Mouse (Mus musculus) G1E (cell line): ENCODE data around the gene Atp6v0a1. TPM values are rescaled to one million over a fixed set of nuclear protein-coding genes. Genes with fewer than 3 reads are reported as not detected.

Experiments
- ATAC-seq: 2 replicates; pipeline ENCODE4 v1.8.0; 2016; ENCODE audit warnings: mild to moderate bottlenecking; ENCODE audit not compliant: insufficient number of reproducible peaks, poor library complexity, low FRiP score, severe bottlenecking; ENCODE audit errors: extremely low read depth
- DNase-seq: peaks from one replicate; pipeline ENCODE4 v3.0.0; 2012; ENCODE audit warnings: low spot score
- H3K27me3 ChIP-seq: 2 replicates; pipeline ENCODE4 v1.6.1; 2012; ENCODE audit warnings: mild to moderate bottlenecking, low read length, inconsistent platforms; ENCODE audit not compliant: insufficient read depth
- H3K36me3 ChIP-seq: replicated peaks from 2 replicates; pipeline ENCODE3; 2012; ENCODE audit warnings: mild to moderate bottlenecking, inconsistent platforms
- H3K4me1 ChIP-seq: 2 replicates; pipeline ENCODE4 v1.6.1; 2012; ENCODE audit warnings: low read depth, low read length, inconsistent platforms, mixed read lengths; ENCODE audit not compliant: insufficient read depth
- H3K4me3 ChIP-seq: 2 replicates; pipeline ENCODE4 v1.5.1; 2012; ENCODE audit warnings: low read depth, mild to moderate bottlenecking, inconsistent platforms, low read length, moderate library complexity, mixed read lengths
- H3K9me3 ChIP-seq: replicated peaks from 2 replicates; pipeline ENCODE4 v1.6.1; 2012; ENCODE audit warnings: inconsistent platforms
- CTCF ChIP-seq: IDR thresholded peaks from 2 replicates; pipeline ENCODE4 v1.5.1; 2012; ENCODE audit warnings: low read depth, low read length, inconsistent platforms, mixed read lengths
- GATA1 ChIP-seq: IDR thresholded peaks from 2 replicates; pipeline ENCODE4 v1.6.1; 2012; ENCODE audit warnings: borderline replicate concordance, low read length, inconsistent platforms, mixed read lengths
- GATA2 ChIP-seq: IDR thresholded peaks from 2 replicates; pipeline ENCODE4 v1.6.1; 2012; ENCODE audit warnings: low read depth, low read length, inconsistent platforms, borderline replicate concordance
- POLR2AphosphoS5 ChIP-seq: IDR thresholded peaks from 2 replicates; pipeline ENCODE4 v1.6.1; 2012; ENCODE audit warnings: low read depth, low read length, inconsistent platforms; ENCODE audit not compliant: insufficient replicate concordance
- TAL1 ChIP-seq: conservative IDR thresholded peaks from 2 replicates; pipeline ENCODE4 v1.6.1; 2012; ENCODE audit warnings: low read depth, low read length, inconsistent platforms, mixed read lengths
- polyA plus RNA-seq: library from polyadenylated mRNA; stranded (reverse); fragments of >175 nt; gene quantifications from 2 replicates; pipeline ENCODE4 v1.2.3, GENCODE M21; 2012
- total RNA-seq, 2 experiments: library from RNA; stranded (forward) in 1 of 2; stranded (reverse) in 1 of 2; fragments of 200-1000 nt in 1 of 2; fragments of >200 nt in 1 of 2; fragmentation: Nextera tagmentation in 1 of 2; gene quantifications; 2 replicates each; pipeline ENCODE4 v1.2.3; 2014 to 2017

The Atp6v0a1 gene
- total and polyA plus RNA-seq, 3 experiments, result 26.3 to 180 (median 77.6) TPM

DNA sequence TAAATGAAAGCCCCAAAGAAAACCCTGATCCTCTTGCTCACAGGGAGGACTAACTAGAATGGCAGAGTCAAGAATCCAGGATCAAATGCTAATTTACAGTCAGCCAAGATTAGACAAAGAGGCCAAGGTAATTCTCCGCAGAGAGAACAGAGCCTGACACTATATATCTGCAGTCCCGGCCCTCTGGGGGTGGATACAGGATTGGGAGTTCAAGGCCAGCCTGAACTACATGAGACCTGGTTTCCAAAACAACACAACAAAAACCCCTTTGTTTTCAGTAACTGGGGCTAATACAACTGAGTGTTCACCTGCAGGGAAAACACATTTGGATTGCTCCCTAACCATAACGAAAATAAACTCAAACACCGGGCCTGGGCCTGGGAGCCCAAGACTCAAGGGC is 55.2 kb downstream of the Atp6v0a1 start:
- H3K36me3 ChIP-seq, result peaks cover 43% of the 10 kb centered on the region
- H3K4me3 ChIP-seq, result no peak overlapping the region; the same call in 1 of the 2 replicates
- no peaks in the 10 kb centered on the region for H3K9me3 ChIP-seq
- H3K27me3 ChIP-seq, result no peaks in the 10 kb centered on the region
- DNase-seq (no peak), ATAC-seq (no peak)
- no peak for TF ChIP-seq POLR2AphosphoS5
- no peak for TF ChIP-seq TAL1
- no peak for TF ChIP-seq GATA1
- TF ChIP-seq GATA2, result no peak
- TF ChIP-seq CTCF, result no peak
- peaks cover 58% of the 10 kb centered on the region for H3K4me1 ChIP-seq

DNA sequence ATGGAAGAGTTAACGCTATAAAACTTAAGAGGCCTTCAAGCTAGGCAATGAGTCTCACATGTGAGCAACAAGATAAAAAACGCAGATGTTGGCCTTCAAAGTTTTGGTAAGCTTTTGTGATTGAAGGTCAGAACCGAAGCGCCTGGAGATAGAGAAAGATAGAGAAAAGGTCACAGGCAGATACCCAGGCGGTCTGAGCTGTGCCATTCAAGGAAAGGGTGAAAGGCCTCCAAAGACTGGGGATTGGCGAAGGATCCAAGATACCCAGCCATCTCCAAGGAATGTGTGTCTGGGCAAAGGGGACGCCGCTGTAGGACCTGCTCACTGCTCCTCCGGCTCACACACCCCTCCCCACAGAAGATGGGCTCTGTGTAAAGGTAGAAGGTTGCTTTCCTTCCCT is 55.8 kb downstream of the Atp6v0a1 start:
- TF ChIP-seq GATA1 (no peak), GATA2 (no peak), POLR2AphosphoS5 (no peak), TAL1 (no peak), CTCF (no peak)
- no peak for DNase-seq
- Histone ChIP-seq H3K4me1 (peaks cover 62% of the 10 kb centered on the region), H3K4me3 (no peak overlapping the region), H3K27me3 (no peaks in the 10 kb centered on the region), H3K9me3 (no peaks in the 10 kb centered on the region), H3K36me3 (peaks cover 38% of the 10 kb centered on the region)
- no peak for ATAC-seq

GRCm38 (mm10) chr11:101066549-101067412 is 57.5 kb downstream of the Atp6v0a1 start:
- Histone ChIP-seq H3K36me3 (peaks cover 24% of the 10 kb centered on the region), H3K27me3 (peaks cover 8% of the 10 kb centered on the region; the same call in 1 of the 2 replicates), H3K4me3 (peak overlapping the region; percentile 49; the same call in 1 of the 2 replicates), H3K9me3 (no peaks in the 10 kb centered on the region), H3K4me1 (peaks cover 70% of the 10 kb centered on the region)
- ATAC-seq (no peak), DNase-seq (peak; percentile 28)
- TF ChIP-seq CTCF, result peak; percentile 83
- no peak for TF ChIP-seq TAL1

DNA sequence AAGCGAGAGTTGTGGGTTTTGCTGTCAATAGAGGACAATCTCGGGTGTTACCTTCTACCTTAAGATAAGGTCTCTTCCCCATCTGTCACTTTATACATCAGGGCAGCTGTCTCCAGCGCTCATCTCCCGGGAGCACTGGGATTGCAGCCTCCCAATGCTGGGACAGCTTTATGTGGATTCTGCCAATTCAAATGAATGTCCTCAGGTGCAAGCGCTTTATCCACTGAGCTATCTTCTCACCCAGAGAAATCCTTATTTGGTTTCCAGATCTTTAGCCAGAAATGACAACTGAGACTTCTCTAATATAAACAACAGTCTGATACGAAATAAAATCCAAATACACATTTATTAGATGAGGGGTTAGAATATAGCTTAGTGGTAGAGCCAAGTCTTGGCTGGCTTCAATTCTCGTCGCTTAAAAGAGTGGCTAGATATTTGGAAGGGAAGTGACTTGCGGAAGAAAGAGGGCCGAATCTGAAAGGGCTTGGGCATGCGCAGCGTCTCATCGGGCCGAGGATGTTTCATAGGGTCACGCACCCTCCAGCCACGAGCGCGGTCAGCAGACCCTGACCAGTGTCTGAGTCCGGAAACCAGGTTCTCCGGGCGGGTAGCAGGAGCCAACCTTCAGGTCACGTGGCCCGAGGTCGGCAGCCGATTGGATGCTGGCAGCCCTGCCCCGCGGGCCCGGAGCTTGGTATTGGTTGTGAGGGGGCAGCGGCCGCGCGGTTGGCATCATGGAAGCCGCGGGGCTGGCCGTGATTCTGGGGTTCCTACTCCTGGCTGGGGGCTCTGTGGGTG is 60.3 kb downstream of the Atp6v0a1 start, which contains the start of gene Naglu:
TSS of gene Naglu (plus strand) at position 622 of the 798 bp plus-strand sequence.
- peak; percentile 77 for ATAC-seq

GRCm38 (mm10) chr11:101070189-101070527 is 60.9 kb downstream of the Atp6v0a1 start:
- Histone ChIP-seq H3K36me3 (peaks cover 20% of the 10 kb centered on the region), H3K27me3 (peaks cover 18% of the 10 kb centered on the region; the same call in 1 of the 2 replicates), H3K9me3 (no peaks in the 10 kb centered on the region), H3K4me1 (peaks cover 47% of the 10 kb centered on the region), H3K4me3 (peak overlapping the region; percentile 89)
- no peak for DNase-seq
- ATAC-seq, result no peak
- TF ChIP-seq CTCF (no peak), GATA2 (no peak), GATA1 (no peak), TAL1 (no peak), POLR2AphosphoS5 (no peak)

More for the DNA sequence above, 60.3 kb downstream of the Atp6v0a1 start, which contains the start of gene Naglu:
- Histone ChIP-seq H3K4me3 (peak within 1 kb of the TSS; percentile 89), H3K9me3 (no peaks in the 10 kb centered on the region), H3K27me3 (peaks cover 18% of the 10 kb centered on the region; the same call in 1 of the 2 replicates), H3K36me3 (peaks cover 23% of the 10 kb centered on the region), H3K4me1 (peaks cover 52% of the 10 kb centered on the region)
- peak; percentile 97 for DNase-seq
- TF ChIP-seq GATA2 (no peak), GATA1 (no peak), TAL1 (no peak)

GRCm38 (mm10) chr11:101070987-101071386 is 61.7 kb downstream of the Atp6v0a1 start:
- Histone ChIP-seq H3K9me3 (no peaks in the 10 kb centered on the region), H3K4me1 (peaks cover 42% of the 10 kb centered on the region), H3K4me3 (no peak overlapping the region; the same call in 1 of the 2 replicates), H3K36me3 (peaks cover 21% of the 10 kb centered on the region), H3K27me3 (peaks cover 19% of the 10 kb centered on the region; the same call in 1 of the 2 replicates)
- ATAC-seq, result no peak
- TF ChIP-seq CTCF, result no peak
- TF ChIP-seq TAL1, result no peak
- TF ChIP-seq GATA1, result no peak
- no peak for TF ChIP-seq POLR2AphosphoS5
- no peak for TF ChIP-seq GATA2
- DNase-seq, result no peak
